Mouse (Mus musculus) granulocyte monocyte progenitor cell, adult 5-6 weeks (primary cell): ENCODE measurements around the gene Cftr. TPM values are rescaled to one million over a fixed set of nuclear protein-coding genes. Genes with fewer than 3 reads are reported as not detected.
A peak's percentile ranks its signal among the peaks of the same experiment; 100 is the strongest.

Experiments used
- ATAC-seq: replicated peaks from 2 replicates; pipeline ENCODE4 v1.8.0; 2016; ENCODE audit warnings: mild to moderate bottlenecking, moderate TSS enrichment, inconsistent platforms; ENCODE audit not compliant: poor library complexity, severe bottlenecking
- total RNA-seq, 2 experiments: library from RNA; stranded (forward) in 1 of 2; stranded (reverse) in 1 of 2; fragments of 200-712, 200-1000 nt in 1 of 2; fragments of >200 nt in 1 of 2; fragmentation: Nextera tagmentation in 1 of 2; gene quantifications; 2 replicates each; pipeline ENCODE4 v1.2.3; 2014 to 2017

Gene Cftr
- total RNA-seq, 2 experiments from 2014 or later, result 0.26 TPM; not detected in 1

DNA sequence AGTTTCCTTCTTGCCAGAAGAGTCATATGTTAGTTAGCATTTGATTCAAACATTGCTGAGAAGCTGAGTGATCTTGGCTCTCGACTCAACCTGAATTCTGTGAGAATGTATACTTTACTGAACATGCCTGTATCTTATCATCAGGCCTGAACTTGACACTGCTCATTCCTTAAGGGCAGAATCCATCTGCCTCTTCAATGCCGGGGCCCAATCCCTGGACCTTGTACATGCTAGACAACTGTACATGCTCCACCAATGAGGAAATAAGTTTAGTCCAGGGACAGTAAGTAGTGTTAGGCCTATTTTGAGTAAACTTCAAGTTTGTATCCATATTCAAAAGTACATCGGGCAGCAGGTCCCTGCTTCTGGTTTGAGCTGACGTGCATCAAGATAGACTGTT lies 134.6 kb downstream of the Cftr start:
- ATAC-seq, result no peak

DNA sequence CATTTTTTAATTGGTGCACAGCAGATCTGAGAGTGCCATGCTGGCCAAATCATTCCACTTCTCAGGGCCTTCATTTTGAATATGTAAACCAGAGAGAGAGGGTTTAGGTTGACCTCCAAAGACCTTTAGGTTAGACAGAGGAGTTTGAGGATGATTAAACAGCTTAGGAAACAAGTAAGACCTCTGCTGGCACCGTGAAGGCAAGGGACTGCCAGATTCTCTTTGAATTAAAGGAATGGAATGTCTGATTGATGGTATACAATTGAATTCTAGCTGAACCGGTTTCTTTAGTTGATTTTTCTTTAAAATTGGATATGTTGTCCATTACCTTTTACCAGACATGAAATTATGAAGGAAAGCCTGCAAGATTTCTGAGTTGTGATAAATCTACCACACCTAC lies 140.5 kb downstream of the Cftr start:
- ATAC-seq, result no peak

DNA sequence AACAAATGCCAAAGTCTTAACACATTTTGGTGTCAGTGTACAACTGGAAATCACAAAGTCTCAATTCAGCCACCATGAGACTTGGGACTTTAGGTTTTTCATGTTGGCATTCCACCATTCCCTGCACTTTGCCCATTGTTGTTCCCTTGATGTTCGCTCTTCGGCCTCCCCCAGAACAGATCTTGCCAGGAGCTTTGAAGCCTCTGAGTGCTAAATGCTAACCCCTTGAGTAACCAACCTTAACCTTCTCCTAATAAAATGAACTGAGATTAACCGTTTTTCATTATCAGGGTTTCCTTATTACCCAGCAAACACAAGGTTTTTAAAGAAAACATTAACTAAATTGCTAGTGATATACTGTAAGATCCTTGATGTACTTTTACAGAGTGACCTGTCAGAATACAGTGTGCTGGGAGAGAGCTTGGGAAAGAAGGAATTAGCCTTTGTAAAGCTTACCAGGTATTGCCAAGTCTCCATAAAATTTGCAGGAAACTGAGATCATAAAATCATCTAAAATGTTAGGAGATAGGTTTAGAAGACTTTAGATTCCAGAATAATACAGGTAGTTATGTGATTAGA lies 144.0 kb downstream of the Cftr start:
- no peak for ATAC-seq

DNA sequence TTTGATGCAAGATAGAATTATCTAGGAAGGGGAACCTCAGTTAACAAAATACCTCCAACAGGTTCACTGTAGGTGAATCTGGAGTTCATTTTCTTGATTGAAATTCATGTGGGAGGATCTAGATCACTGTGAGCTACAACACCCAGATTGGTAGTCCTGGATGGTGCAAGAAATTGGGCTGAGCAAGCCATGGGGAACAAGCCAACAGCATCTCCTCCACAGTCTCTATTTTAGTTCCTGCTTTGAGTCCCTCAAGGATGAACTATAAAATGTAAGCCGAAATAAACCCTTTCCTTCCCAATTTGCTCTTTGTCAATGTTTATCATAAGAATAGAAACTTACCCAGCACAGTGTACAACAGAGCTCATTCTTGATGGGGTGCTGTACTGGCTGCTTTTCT lies 152.5 kb downstream of the Cftr start:
- no peak for ATAC-seq

DNA sequence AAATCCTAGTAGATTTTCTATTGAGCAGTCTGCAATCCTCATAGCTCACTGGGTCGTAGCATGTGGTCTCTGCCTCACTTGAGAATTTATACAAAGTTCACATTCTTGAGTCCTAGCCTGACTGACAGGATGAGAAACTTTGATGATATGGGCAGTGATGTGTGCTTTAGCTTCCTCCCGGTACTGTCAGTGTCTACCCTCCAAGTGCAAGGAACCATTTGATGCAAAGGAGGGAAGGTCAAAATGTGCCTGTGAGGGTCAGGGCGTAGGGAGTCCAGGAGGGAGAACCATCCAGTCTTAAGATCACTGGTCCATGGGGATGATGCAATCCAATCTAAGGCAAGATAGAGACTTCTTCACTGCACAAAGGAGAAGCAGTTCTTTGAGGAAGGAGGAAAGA lies 164.9 kb downstream of the Cftr start:
- no peak for ATAC-seq

DNA sequence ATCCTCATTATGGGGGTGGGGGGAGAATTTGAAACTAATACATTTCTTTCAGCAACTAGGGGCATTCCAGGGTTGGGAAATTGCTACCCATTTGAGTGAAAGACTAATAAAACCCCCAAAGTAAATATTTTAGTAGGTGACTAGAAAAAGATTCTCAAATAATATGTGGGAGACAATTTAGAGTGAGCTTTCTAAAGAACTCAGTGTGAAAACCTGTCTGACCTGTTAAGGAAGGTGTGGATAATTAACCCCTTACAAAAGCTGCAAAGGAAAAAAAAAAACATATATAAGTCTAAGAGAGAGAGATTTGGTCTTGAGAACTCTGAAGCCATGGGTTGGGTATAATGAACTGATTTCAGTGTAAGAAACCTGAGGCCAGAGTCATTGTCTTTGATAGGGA lies 167.8 kb downstream of the Cftr start:
- no peak for ATAC-seq

DNA sequence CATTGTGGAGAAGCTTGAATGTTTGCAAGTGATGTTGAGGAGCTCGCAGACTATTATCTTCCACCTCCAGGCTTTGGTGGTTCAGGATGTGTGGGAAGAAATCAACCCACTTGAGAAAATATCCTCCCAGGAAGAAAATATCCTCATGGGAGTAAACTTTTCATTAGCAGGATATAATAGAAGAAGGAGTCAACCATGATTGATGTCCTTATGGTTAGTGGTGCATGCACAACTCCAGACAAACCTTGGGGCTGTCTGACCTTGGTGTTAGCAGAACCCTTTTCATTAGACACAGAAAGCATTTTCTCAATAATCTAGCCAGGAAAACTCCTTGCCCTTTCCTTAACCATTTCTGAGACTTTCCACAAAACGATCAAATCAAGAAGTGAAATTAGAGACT lies 173.8 kb downstream of the Cftr start:
- no peak for ATAC-seq

DNA sequence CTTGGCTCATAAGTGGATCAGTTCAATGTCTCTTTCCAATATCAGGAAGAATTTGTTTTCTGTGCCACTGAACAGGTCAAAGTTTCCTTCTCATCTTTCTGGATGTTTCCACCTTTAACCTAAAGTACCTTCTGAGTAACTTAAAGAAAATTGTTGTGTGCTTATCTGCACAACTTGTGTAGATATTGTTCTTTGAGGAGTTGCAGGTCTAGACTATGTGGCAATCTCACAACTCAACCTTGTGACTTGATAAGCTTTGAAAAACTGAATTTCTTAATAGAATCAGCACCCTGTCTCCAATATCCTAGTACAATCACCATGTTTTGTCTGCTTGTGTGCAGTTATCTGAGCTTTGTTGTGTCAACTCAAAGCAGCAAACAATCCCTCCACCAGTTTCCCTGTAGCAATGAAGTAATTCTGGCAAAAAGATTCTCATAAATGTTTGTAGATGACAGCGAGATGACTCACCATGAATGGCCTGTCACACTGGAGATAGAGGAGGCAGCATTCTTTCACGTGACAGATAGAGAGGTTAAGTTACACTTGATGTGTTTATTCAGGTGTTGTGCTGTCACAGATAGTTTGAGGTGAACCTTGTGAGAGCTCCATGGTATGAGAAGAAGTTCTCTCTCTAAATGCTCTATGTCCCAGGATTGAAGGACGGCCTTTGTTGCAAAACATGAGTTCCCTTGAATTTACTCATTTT lies 178.8 kb downstream of the Cftr start:
- ATAC-seq, result no peak

DNA sequence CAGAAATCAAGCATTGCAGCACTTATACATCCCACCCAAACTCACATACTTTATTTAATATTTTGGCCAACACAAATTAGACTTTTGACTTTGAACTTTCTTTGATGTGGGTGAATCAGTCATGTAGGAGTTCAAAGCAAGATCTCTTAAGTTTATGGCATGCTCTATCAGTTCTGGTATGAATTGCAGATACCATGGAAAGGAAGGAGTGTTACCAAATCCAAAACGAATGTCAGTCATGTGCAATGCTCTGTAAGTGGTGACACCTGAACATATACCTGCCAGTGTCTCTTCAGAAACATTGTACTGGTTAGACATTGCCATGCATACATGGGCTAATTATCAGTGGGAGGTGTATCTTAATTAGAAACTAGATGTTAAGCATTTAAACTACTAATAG lies 189.7 kb downstream of the Cftr start:
- ATAC-seq, result no peak

DNA sequence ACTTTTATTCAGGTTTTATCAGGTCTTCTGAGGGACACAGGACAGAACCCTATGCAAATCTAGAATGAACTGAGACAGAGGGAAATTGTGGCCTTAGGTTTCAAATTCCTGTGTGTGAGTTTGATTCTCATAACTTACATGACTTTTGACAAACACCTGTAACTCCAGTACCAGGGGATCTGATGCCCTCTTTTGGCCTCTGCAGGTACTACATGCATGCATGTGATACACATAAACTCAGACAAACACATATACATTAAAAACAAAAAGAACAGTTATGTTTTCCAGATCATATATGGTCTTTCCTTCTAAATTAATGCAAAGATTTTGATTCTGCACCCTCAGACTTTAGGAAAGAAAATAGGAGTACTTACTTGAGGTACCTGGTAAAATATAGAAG lies 190.5 kb downstream of the Cftr start:
- ATAC-seq, result no peak

DNA sequence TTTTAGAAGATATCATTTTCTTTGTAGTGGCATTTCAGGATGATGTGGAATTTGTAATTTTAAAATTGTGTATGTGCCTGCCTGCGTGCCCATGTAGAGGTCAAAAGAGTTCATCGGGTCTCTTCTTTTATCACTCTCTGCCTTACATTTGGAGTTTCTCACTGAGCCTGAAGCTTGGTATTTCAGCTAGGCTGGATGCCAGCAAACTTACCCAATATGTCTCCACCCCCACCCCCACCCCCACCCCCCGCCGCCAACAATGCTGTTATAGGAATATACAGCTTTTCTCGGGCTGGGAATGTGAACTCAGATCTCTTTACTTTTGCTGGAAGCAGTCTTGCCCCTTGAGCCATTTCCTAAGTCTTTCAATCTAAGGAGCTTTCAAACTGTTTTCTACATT lies 191.7 kb downstream of the Cftr start:
- no peak for ATAC-seq

DNA sequence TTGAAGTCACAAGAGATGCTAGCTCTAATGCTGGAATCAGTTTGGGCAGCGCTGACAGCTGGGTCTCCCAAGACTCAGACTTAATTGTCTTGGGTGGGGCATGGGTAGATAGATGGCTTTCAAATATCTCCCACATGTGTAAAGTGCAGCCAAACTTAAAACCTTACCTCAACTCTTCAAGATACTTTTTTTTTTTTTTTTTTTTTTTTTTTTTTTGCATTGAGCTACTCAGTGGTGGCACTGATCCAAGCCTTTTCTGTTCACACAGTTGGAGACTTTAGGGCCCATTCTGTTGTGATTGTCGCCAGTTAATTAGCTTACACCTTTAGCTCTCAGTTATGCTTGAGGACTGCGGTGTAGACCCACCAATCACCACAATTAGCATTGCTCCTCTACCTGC lies 198.6 kb downstream of the Cftr start:
- no peak for ATAC-seq

DNA sequence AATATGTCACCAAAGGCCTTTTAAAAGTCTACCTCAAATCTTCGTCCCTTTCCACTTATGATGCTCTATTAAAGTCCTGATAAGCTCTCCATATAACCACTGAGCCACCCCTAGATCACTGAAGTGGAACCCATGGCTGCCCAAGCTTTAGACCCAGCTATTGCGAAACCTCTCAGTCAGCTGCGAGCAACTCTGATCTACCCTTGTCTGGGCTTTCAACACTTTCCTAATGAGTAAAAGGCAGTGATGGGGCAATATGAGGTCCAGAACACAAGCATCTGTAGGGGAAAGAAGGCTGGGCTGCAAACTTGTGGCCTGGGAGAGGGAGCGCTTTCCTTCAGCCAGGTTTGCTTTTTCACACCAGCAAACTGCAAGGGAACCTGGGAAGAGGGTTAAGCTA lies 199.2 kb downstream of the Cftr start:
- ATAC-seq, result peak; percentile 85

Other genes starting within 250 kb of the Cftr start
- gene Wnt2, start 140.1 kb upstream of the Cftr start, total RNA-seq (2014; fragmentation: Nextera tagmentation), result not detected in 2 replicates
- gene Wnt2, start 140.1 kb upstream of the Cftr start, total RNA-seq (2017), result not detected in 2 replicates
- gene Asz1, start 61.6 kb upstream of the Cftr start, total RNA-seq (2014; fragmentation: Nextera tagmentation), result not detected in 2 replicates
- gene Asz1, start 61.6 kb upstream of the Cftr start, total RNA-seq (2017), result not detected in 2 replicates